ENCODE assay signal across 8 mouse cellular contexts in the genomic region with DNA sequence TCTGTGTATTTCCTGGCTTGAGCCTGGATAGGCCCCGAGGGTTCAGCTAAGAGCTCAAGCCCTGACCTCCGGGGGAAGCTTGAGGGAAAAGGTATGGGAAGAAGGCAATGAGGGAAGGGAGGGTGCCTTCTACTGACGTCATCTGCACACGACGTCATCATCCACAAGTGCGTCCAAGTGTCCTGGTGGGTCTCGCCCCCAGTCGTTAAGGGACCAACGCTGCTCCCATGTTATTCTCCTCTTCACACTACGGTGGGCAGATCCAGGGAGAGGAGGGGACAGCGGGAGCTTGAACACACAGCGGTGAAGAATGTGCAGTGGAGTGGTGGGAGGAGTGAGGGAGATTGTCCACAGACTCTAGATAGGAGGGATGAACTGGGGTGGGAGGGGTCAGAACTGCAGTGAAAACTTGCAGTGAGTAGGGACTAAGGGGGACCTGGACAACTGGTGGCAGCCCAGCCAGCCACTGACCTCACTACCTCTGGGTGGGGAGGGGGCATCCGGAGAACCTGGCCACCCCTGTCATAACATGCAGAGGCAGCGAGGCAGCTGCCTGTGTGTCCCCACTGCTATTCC. TPM values are rescaled to one million over a fixed set of nuclear protein-coding genes. Genes with fewer than 3 reads are reported as not detected.
A peak's percentile ranks its signal among the peaks of the same experiment; 100 is the strongest.
DNase-seq lines count a peak whose midpoint lies in the region; ATAC-seq lines count a peak whose summit lies in the region.

No protein-coding gene starts in this region.

- DNase-seq in cerebellum, adult 8-10 months = peak; percentile 8
- no peak for DNase-seq in cerebellum, adult 11-12 months
- DNase-seq in hindbrain, embryonic 10.5 days (ENCODE audit: low spot score) = peak; percentile 58
- no peak for DNase-seq in urinary bladder, adult 2 months (ENCODE audit: low spot score)
- no peak for DNase-seq in cerebellum, postnatal 36 days

- no peaks in the 10 kb centered on the region for H3K27me3 ChIP-seq in embryonic facial prominence, embryonic 15.5 days
- peaks cover 87% of the 10 kb centered on the region for H3K27me3 ChIP-seq in hindbrain, embryonic 10.5 days (ENCODE audit: insufficient read depth, poor library complexity, severe bottlenecking)
- H3K27me3 ChIP-seq in liver, embryonic 12.5 days (replicated peaks) = peaks cover 90% of the 10 kb centered on the region
- H3K27me3 ChIP-seq in neural tube, embryonic 14.5 days (ENCODE audit: control insufficient read depth, insufficient read depth, low read length) = peaks cover 18% of the 10 kb centered on the region

- H3K4me2 ChIP-seq in embryonic facial prominence, embryonic 15.5 days (replicated peaks) = peak overlapping the region; percentile 75
- peak overlapping the region; percentile 97 for H3K4me2 ChIP-seq in liver, embryonic 12.5 days
- peak overlapping the region; percentile 27 for H3K4me2 ChIP-seq in neural tube, embryonic 14.5 days (ENCODE audit: low read depth, low read length)

- 0 out of 2 replicates have a peak, but pooled peaks have one; percentile 9 for ATAC-seq in embryonic facial prominence, embryonic 15.5 days (ENCODE audit: insufficient number of reproducible peaks, low FRiP score, low TSS enrichment, low read depth)
- no peak for ATAC-seq in liver, embryonic 12.5 days
- no peak for ATAC-seq in neural tube, embryonic 14.5 days (ENCODE audit: low read depth)

- peaks cover 28% of the 10 kb centered on the region for H3K36me3 ChIP-seq in embryonic facial prominence, embryonic 15.5 days
- H3K36me3 ChIP-seq in hindbrain, embryonic 10.5 days = peaks cover 3% of the 10 kb centered on the region
- H3K36me3 ChIP-seq in liver, embryonic 12.5 days = peaks cover 2% of the 10 kb centered on the region; the same call in 1 of the 2 replicates
- H3K36me3 ChIP-seq in neural tube, embryonic 14.5 days (ENCODE audit: control insufficient read depth, insufficient read depth, low read length) = no peaks in the 10 kb centered on the region

- no peaks in the 10 kb centered on the region for H3K9me3 ChIP-seq in embryonic facial prominence, embryonic 15.5 days (replicated peaks)
- no peaks in the 10 kb centered on the region for H3K9me3 ChIP-seq in hindbrain, embryonic 10.5 days
- no peaks in the 10 kb centered on the region for H3K9me3 ChIP-seq in liver, embryonic 12.5 days (replicated peaks)
- H3K9me3 ChIP-seq in neural tube, embryonic 14.5 days (ENCODE audit: control insufficient read depth, low read length) = no peaks in the 10 kb centered on the region

- H3K4me1 ChIP-seq in embryonic facial prominence, embryonic 15.5 days = peaks cover 93% of the 10 kb centered on the region
- H3K4me1 ChIP-seq in hindbrain, embryonic 10.5 days (replicated peaks) = peaks cover 94% of the 10 kb centered on the region
- H3K4me1 ChIP-seq in liver, embryonic 12.5 days = peaks cover 85% of the 10 kb centered on the region
- peaks cover 11% of the 10 kb centered on the region for H3K4me1 ChIP-seq in neural tube, embryonic 14.5 days (ENCODE audit: control insufficient read depth, insufficient read depth, low read length)

- peak overlapping the region; percentile 99 for H3K27ac ChIP-seq in embryonic facial prominence, embryonic 15.5 days (replicated peaks)
- H3K27ac ChIP-seq in hindbrain, embryonic 10.5 days = peak overlapping the region; percentile 86
- H3K27ac ChIP-seq in liver, embryonic 12.5 days = peak overlapping the region; percentile 70
- H3K27ac ChIP-seq in neural tube, embryonic 14.5 days (ENCODE audit: low read depth, low read length) = peak overlapping the region; percentile 62; the same call in 1 of the 2 replicates

- peak overlapping the region; percentile 63 for H3K4me3 ChIP-seq in embryonic facial prominence, embryonic 15.5 days (replicated peaks)
- H3K4me3 ChIP-seq in hindbrain, embryonic 10.5 days = peak overlapping the region; percentile 46
- peak overlapping the region; percentile 43 for H3K4me3 ChIP-seq in liver, embryonic 12.5 days
- H3K4me3 ChIP-seq in neural tube, embryonic 14.5 days (ENCODE audit: low read depth, low read length) = peak overlapping the region; percentile 19; the same call in 1 of the 2 replicates

- peak overlapping the region; percentile 47 for H3K9ac ChIP-seq in embryonic facial prominence, embryonic 15.5 days
- H3K9ac ChIP-seq in liver, embryonic 12.5 days = peak overlapping the region; percentile 49; the same call in 1 of the 2 replicates
- H3K9ac ChIP-seq in neural tube, embryonic 14.5 days (replicated peaks; ENCODE audit: low read depth, low read length) = 0 out of 2 replicates have a peak overlapping the region, but pooled peaks have one; percentile 4

- WGBS in embryonic facial prominence, embryonic 15.5 days = 11% methylated on average over 14 of the region's 14 CpGs
- 7% methylated on average over 14 of the region's 14 CpGs for WGBS in hindbrain, embryonic 10.5 days
- WGBS in liver, embryonic 12.5 days (ENCODE audit: insufficient replicate concordance) = 18% methylated on average over 14 of the region's 14 CpGs
- whole genome bisulfite sequencing in neural tube, embryonic 14.5 days = 7% methylated on average over 14 of the region's 14 CpGs

RNA-seq across cellular contexts. Expression of gene Tns2, which starts 3.2 kb away (rescaled TPM):
- polyA plus RNA-seq in embryonic facial prominence, embryonic 15.5 days (2015; fragmentation: Nextera tagmentation; extraction: Ambion mirVana) = 45.5 and 57.2 TPM in 2 replicates
- polyA plus RNA-seq in hindbrain, embryonic 10.5 days (2016; fragmentation: Nextera tagmentation; extraction: Ambion mirVana) = 11.8 and 13.8 TPM in 2 replicates
- polyA plus RNA-seq in liver, embryonic 12.5 days (2016; fragmentation: Nextera tagmentation; extraction: Ambion mirVana) = 6.4 and 9.2 TPM in 2 replicates
- 4.3 and 9.5 TPM in 2 replicates for polyA plus RNA-seq in neural tube, embryonic 14.5 days (2014; fragmentation: Nextera tagmentation; extraction: Ambion mirVana)
- polyA plus RNA-seq in urinary bladder, adult 2 months (2012; rRNA removed) = 69.2 and 107 TPM in 2 replicates

RNA-seq across cellular contexts. Expression of gene Eif4b, which starts 29.9 kb away (rescaled TPM):
- 107 and 113 TPM in 2 replicates for polyA plus RNA-seq in embryonic facial prominence, embryonic 15.5 days (2015; fragmentation: Nextera tagmentation; extraction: Ambion mirVana)
- 80.4 and 122 TPM in 2 replicates for polyA plus RNA-seq in hindbrain, embryonic 10.5 days (2016; fragmentation: Nextera tagmentation; extraction: Ambion mirVana)
- polyA plus RNA-seq in liver, embryonic 12.5 days (2016; fragmentation: Nextera tagmentation; extraction: Ambion mirVana) = 91.7 and 91.8 TPM in 2 replicates
- 77.6 and 96.9 TPM in 2 replicates for polyA plus RNA-seq in neural tube, embryonic 14.5 days (2014; fragmentation: Nextera tagmentation; extraction: Ambion mirVana)
- 121 and 170 TPM in 2 replicates for polyA plus RNA-seq in urinary bladder, adult 2 months (2012; rRNA removed)

RNA-seq across cellular contexts. Expression of gene Spryd3, which starts 32.6 kb away (rescaled TPM):
- polyA plus RNA-seq in embryonic facial prominence, embryonic 15.5 days (2015; fragmentation: Nextera tagmentation; extraction: Ambion mirVana) = 27.4 and 31.7 TPM in 2 replicates
- polyA plus RNA-seq in hindbrain, embryonic 10.5 days (2016; fragmentation: Nextera tagmentation; extraction: Ambion mirVana) = 14.6 and 17.6 TPM in 2 replicates
- 14.9 and 15.0 TPM in 2 replicates for polyA plus RNA-seq in liver, embryonic 12.5 days (2016; fragmentation: Nextera tagmentation; extraction: Ambion mirVana)
- 59.6 and 61.8 TPM in 2 replicates for polyA plus RNA-seq in neural tube, embryonic 14.5 days (2014; fragmentation: Nextera tagmentation; extraction: Ambion mirVana)
- 43.7 and 50.0 TPM in 2 replicates for polyA plus RNA-seq in urinary bladder, adult 2 months (2012; rRNA removed)

RNA-seq across cellular contexts. Expression of gene Igfbp6, which starts 40.7 kb away (rescaled TPM):
- polyA plus RNA-seq in embryonic facial prominence, embryonic 15.5 days (2015; fragmentation: Nextera tagmentation; extraction: Ambion mirVana) = 8.3 and 8.8 TPM in 2 replicates
- polyA plus RNA-seq in hindbrain, embryonic 10.5 days (2016; fragmentation: Nextera tagmentation; extraction: Ambion mirVana) = 0.20 TPM in 1 of 2 replicates, not detected in the other
- 0.72 and 1.1 TPM in 2 replicates for polyA plus RNA-seq in liver, embryonic 12.5 days (2016; fragmentation: Nextera tagmentation; extraction: Ambion mirVana)
- polyA plus RNA-seq in neural tube, embryonic 14.5 days (2014; fragmentation: Nextera tagmentation; extraction: Ambion mirVana) = 0.74 and 1.7 TPM in 2 replicates
- 260 TPM in 2 replicates for polyA plus RNA-seq in urinary bladder, adult 2 months (2012; rRNA removed)

RNA-seq across cellular contexts. Expression of gene Soat2, which starts 46.9 kb away (rescaled TPM):
- polyA plus RNA-seq in embryonic facial prominence, embryonic 15.5 days (2015; fragmentation: Nextera tagmentation; extraction: Ambion mirVana) = 0.21 and 0.41 TPM in 2 replicates
- 0.35 and 0.38 TPM in 2 replicates for polyA plus RNA-seq in hindbrain, embryonic 10.5 days (2016; fragmentation: Nextera tagmentation; extraction: Ambion mirVana)
- 28.3 and 29.8 TPM in 2 replicates for polyA plus RNA-seq in liver, embryonic 12.5 days (2016; fragmentation: Nextera tagmentation; extraction: Ambion mirVana)
- polyA plus RNA-seq in neural tube, embryonic 14.5 days (2014; fragmentation: Nextera tagmentation; extraction: Ambion mirVana) = not detected in 2 replicates
- polyA plus RNA-seq in urinary bladder, adult 2 months (2012; rRNA removed) = 0.59 and 0.89 TPM in 2 replicates

Comparison
In these comparisons a context has a peak if more than half of its experiments do, and no peak if none do; other contexts are left out.
1. DNase-seq: peak in cerebellum, adult 8-10 months (single experiment) and hindbrain, embryonic 10.5 days (single experiment); none in cerebellum, adult 11-12 months (single experiment), urinary bladder, adult 2 months (single experiment) and cerebellum, postnatal 36 days (0 of 2).
2. H3K4me2 ChIP-seq: peak in every context shown above with its lines; median percentile 97 in liver, embryonic 12.5 days; 75 in embryonic facial prominence, embryonic 15.5 days; 27 in neural tube, embryonic 14.5 days.
3. Peak in every context shown above with its lines, with median percentiles within 50 percentile points of each other: H3K27ac ChIP-seq, H3K4me3 ChIP-seq and H3K9ac ChIP-seq.